Mouse (Mus musculus) kidney, postnatal 10 days (tissue): ENCODE measurements at regions not wholly inside any gene's neighbourhood (a gene's known extent, or its start where the extent isn't known, plus 50 kb on each side); places are given as distances from the start of the nearest gene placed in this dataset.
"Not testable (repeated sequence)": the region's sequence is repeated elsewhere in the genome, so short reads cannot be mapped to it uniquely, and the experiment has no call there.

ENCODE experiments used
- DNase-seq: peaks from one replicate; pipeline ENCODE4 v3.0.0; 2021; ENCODE audit warnings: mixed read lengths

DNA sequence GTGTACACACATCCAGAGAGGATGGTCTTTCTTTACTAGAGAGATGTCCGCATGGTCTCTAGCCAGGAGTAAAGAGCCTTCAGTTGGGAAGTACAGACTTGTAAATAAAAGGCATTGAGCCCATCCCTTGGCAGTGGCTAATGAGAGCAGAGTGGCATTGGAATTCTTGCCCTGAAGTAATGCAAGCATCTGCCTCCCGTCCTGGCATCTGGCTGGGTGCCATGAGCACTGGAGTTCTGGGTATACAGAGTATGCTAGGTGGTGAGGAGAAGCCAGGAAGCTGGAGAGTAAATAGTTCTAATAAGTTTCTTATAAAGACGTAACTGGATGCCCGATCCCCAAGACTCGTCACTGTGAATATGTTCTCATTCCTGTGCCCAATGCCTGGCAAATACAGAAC lies 367.8 kb downstream of the Lrig3 start:
- DNase-seq = no peak

DNA sequence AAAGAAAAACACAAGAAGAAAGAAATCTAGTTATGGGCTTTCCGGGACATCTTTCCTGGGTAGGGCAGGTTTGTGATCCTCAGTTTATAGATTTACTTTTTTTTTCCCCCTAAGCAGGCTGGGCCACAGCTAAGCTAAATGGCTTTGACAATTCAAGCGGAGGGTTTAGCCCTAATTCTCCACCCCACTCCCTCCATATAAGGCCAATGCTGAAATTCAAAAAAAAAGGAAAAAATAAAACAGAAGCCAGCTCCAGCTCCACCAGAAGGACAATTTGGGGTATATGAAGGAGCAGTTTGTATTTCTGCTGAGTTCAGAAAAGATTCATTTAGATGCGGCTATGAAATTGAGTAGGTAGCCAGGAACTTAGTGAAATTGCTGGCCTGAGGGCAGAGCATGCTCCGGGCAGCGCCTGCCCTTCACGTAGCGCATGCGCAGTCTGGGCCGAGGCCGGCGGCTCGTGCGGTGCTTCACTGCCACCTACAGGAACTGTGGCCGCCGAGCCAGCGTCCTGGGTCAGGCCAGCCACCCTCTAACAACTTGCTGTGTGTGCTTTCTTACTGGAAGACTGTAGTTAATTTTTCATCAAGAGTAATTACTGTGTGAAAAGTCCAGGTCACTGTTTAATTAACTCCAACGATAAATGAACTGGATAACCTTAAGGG lies 364.5 kb downstream of the Lrig3 start:
- DNase-seq = peak; percentile 96

DNA sequence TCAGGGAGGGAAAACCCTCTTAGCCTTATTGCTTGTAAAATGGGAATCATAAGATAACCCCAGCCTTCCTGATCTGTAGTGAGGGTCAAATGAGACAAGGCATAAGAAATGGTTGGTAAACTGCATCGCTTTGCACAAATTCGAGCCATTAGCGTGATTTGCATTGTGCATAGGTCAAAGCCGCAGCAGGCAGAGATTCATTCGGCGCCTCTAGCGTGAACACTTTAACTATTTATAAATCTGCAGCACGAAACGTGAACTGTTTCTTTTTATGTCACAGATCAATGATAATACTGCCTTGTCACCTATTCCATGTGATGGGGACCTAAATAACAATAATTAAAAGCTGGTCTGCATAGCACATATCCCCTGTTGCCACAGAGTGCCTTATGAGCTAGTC lies 354.9 kb downstream of the Lrig3 start:
- DNase-seq = no peak

DNA sequence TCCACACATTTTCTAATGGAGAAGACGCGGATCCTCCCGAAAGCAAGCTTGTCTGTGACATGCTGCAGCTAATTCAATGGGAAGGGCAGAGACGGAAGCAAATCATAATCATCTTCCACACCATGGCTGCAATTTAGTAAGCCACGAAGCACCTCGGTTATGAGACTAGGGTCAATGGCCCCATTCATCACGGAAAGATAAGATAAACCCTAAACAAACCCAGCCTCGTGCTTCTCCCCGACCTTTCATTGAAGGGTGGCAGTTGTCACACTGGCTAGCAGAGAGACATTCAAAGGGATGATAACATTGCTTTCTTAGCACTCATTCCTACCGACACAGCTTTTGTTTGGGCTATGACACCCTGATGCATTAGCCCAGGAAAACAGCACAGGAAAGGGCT lies 353.8 kb downstream of the Lrig3 start:
- no peak for DNase-seq

DNA sequence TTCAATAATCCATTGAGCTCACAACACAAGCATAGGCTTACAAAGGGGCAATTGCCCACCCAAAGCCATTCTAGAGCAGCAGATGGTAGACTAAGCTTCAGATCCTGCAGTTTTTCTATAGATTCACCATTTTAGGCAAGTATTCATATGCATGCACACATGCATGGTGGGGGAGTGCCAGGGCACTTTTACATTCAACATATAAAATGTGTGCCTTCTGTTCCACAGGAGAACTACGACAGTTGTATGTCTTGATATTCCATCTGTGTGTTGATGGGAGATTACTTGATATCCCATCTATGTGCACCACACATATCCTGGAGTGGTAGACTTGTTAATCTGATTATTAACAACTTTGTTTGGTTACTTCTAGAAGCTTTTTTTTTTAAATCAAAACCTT lies 334.0 kb downstream of the Lrig3 start:
- DNase-seq = no peak

DNA sequence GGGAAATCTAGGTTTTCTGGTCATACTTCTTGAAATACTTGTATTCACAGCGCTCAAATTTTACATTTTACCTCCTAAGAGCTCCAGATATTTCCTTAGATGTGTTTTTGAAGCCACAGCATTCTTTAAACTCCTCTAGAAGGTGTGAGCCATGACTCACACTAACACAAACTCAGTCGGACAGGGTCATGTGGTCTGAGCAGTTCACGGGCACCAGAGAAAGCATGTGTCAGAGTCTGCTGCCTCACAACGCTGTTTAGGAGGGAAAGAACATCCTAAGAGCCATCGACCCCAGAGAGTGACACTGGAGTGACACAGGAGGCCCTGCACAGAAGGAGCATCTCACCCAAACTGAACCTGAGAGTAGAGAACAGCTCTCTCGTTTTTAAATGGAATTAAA lies 332.2 kb downstream of the Lrig3 start:
- DNase-seq = no peak

DNA sequence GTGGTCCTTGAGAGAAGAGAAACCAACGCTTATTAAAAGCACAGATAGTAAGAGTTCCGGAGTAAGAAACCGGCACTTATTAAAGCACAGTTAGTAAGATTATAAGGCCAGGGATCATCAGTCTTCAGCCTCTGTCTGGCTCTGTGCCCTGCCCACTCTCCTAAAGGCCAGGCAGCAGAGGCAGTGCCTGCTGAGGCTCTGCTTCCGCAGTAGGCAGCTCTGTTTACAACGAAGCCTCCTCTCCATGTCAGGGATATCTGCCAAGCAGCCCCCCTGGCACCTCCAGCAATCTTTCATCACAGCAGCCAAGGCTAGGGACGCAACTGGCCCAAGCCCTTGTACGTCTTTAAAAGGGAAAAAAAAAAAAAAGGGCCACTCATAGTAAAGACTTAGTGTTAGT lies 329.9 kb downstream of the Lrig3 start:
- DNase-seq = no peak

DNA sequence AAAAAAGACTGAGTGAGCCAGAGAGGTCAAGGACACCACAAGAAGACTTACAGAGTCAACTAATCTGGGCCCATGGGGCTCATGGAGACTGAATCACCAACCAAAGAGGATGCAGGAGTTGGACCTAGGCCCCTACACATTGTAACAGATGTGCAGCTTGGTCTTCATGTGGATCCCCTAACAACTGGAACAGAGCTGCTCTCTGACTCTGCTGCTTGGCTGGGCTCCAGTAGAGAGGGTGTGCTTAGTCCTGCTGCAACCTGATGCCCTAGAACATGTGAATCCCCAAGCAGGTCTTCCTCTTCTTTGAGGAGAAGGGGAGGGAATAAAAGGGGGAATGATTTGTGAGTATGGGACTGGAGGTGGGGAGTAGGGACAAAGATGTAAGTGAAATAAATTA lies 325.8 kb downstream of the Lrig3 start:
- DNase-seq = no peak

DNA sequence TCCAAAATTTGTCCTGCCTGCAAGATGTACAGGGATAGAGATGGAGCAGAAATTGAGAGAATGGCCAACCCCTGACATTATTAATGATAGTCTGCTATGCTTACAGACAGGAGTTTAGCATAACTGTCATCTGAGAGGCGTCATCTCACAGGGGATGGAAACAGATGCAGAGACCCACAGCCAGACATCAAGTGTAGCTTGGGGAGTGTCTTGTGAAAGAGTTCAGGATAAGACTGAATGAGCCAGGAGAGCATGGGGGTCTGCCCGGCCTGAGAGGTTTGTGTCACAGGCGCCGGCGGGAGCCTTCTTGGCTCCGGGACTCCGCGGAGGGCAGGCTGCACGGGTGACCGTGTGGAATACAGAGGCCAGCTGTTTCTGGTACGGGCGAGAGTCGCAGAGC lies 319.1 kb downstream of the Lrig3 start:
- not testable (repeated sequence) for DNase-seq

DNA sequence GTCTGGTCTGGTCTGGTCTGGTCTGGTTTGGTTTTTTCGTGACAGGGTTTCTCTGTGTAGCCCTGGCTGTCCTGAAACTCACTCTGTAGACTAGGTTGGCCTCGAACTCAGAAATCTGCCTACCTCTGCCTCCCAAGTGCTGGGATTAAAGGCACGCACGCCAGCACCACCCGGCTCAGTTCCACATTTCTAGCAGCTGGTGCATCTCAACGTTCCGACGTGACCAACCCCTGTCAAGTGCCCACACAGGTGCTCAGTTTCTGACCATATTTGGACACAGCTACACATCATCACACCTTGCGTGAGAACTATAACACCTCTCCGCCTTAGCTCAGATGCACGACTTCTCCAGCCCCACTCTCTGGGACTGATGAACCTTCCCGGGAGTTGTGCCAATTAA lies 304.4 kb downstream of the Lrig3 start:
- DNase-seq = no peak

DNA sequence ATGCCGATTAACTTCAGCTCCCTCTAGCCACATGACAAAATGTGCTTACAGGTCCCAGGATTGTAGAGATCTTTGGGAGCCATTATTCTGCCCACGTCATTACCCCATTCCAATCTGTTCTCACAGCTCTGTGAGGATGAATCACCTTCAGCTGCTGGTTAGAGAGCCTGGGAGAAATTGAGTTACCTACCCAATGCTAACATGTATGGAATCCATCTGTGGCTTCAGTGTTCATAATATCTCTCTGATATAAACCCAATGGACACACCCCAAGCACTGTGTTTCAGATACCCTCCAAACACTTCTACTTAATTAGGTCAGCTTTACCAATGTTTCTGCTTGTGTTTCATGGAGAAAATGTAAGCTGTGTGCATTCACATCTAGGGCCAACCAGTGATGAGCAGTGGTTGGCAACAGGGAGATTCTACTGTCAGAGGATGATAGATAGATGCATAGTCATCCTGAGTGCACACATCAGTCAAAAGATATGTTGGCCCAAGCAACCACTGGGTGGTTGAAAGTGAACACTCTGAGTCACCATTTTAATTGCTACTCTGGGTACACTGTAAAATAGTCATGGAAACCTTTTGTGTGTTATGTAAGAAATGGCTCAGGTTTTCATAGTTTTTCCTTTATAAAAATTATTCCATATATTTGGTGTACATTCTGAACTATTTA lies 301.5 kb downstream of the Lrig3 start:
- DNase-seq = no peak

DNA sequence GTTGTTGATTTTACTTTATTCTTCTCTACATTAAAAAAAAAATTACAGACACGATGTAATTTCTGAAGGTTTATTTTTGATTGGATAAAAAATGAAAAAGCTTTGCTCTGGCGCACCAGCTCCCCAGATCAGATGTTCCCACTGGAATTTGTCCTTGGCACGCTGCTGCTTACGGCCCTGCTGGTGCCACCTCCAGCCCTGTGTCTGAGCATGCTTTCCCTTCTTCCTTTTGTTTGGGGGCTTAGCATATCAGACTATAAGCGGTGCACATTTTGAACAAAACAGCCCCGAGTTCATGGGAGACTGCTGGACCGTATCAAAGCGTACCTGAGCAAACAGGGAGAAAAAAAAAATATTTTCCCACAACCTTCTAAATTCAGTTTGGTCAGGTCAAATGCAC lies 291.2 kb downstream of the Lrig3 start:
- no peak for DNase-seq

DNA sequence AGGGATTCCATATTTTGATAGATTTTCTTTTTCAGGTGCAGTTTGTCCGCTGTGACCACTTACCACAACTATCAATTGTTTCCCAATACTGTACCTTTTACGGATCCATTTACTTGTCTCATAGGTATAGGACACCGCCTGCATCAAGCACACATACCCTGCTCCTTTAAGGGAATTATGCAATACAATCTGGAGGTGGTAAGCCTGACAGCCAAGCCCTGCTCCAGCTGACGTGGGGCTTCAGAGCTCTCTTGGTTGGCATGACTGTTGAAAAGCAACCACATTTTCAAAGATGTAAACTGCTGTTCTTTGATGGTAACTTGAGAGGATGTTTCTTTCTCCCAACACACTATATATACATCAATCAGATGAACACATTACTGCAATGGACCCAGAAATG lies 288.2 kb downstream of the Lrig3 start:
- DNase-seq = no peak

DNA sequence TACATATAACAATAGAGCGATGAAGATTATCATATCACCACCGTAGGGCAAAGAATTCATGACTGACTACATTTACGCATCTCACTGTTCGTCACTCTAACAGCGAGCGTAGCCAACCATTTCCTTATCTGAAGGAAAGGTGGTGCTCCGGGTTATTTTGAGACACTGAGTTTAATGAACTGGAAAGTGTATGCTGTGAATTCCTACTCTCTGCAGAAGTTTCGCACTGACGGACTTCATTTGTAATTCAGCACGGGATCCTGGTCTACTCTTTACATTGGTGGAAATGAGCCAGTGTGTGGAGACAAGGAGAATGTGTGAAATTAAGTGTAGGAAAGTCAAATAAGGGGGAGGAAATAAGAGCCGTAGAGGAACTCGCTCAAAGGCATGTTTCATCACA lies 283.2 kb downstream of the Lrig3 start:
- DNase-seq = no peak

DNA sequence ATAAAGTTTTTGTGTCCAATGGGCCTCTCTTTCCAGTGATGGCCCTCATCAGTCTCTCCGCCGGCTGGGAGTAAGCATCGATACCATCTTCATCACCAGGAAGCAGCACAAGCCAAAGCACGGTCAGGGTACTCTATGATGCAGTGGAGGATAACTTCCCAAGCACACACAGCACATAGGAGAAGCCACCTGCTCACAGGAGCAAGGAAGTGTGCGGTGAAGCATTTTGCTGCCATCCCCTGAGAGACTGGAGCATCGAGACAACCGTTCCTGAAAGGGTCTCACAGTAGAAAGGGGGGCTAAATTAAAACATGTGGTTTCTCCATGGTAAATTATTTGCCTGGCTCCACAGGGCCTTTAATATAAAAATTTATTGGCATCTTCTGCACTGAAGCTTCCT lies 277.1 kb downstream of the Lrig3 start:
- DNase-seq = no peak

DNA sequence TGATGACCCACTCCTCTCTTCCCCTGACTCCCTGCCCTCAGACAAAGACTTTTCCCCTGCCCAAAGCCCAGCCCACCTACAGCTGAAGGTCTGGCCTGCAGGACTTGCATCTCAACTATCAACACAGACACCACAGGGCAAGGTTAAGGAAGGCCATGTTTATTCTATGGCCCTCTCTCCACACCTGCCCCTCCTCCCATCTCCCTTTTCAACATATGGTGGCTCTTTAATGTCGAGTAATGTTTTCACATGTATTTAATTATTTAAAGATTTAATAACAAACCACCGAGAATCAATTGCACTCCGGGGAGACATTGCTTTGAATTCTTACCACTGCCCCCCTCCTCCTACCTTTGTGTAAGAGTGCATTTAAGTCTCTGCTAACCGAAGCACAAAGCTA lies 273.6 kb downstream of the Lrig3 start:
- DNase-seq = no peak
